Mouse (Mus musculus): ENCODE data around the gene Wdcp.

- TF ChIP-seq CTCF (IDR thresholded peaks at IDR 0.05; ENCODE audit: low read depth) (no peak), EP300 (IDR thresholded peaks at IDR 0.05; ENCODE audit: low read depth) (no peak)
These were observed 46.8 kb downstream of the Wdcp start for GRCm38 (mm10) chr12:4889891-4890290.
